Mouse (Mus musculus) activated CD4-positive, CD25-positive, alpha-beta regulatory T cell, adult 4 months (primary cell): ENCODE data around the gene Lman2. TPM values are rescaled to one million over a fixed set of nuclear protein-coding genes. Genes with fewer than 3 reads are reported as not detected.

Source experiments
- ATAC-seq: one replicate; pipeline ENCODE4 v1.8.0; 2017
- polyA plus RNA-seq, 2 experiments: library from polyadenylated mRNA; unstranded; fragments of 100-300 nt; shearing (Covaris generic); gene quantifications; one replicate each; pipeline ENCODE4 v1.2.1; 2017

The Lman2 gene
- polyA plus RNA-seq, 2 experiments from 2014 or later: 46.7 to 58.6 TPM

GRCm38 (mm10) chr13:55370234-55370633 is 7.7 kb upstream of the Lman2 start:
- no peak for ATAC-seq

DNA sequence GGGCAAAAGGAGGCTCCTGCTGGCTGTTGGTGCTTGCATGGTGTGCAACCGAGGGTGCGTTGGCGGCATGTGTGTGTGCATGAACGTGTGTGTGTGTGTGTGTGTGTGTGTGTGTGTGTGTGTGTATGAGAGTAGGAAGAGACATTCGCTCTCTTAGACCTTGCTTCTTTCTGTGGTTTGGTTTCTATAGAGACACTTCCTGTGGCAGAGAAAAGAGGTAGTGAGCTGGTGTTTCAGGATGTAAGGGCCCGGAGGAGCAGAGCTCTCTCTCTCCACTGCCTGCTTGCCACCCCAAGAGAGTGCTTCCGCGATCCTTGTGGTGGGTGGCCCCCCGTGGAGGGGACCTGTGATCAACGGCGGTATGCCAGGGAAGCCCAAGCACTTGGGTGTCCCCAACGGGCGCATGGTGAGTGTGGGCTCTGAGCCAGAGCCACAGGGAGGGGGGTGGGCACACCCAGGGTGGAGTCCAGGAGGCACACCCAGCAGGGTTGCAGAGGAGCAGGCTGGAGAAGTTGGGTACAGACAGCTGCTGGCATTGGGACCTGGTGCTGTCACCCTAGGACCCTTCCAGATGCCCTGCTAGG is 7.0 kb upstream of the Lman2 start, which contains the start of gene Rgs14:
Rgs14 (plus strand) TSS at position 202 of the 584 bp plus-strand sequence.
- peak; percentile 97 for ATAC-seq

DNA sequence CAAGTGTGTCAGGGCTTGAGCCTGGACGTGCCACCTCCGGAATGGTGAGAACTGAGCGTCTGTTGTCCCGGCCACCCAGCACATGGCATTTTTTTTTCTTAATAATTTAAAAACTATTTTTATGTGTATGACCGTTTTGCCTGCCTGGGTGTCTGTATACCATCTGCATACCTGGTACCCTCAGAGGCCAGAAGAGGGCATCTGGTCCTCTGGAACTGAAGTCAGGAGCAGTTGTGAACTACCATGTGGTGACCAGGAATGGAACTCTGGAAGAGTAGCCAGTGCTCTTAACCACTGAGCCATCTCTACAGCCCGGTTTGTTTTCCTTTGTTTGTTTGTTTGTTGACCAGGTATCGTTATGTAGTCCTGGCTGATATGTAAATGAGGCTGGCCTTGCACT is 5.8 kb upstream of the Lman2 start:
- no peak for ATAC-seq

- peak; percentile 11 for ATAC-seq
These were observed 570 bp downstream of the Lman2 start for GRCm38 (mm10) chr13:55361974-55362452.

DNA sequence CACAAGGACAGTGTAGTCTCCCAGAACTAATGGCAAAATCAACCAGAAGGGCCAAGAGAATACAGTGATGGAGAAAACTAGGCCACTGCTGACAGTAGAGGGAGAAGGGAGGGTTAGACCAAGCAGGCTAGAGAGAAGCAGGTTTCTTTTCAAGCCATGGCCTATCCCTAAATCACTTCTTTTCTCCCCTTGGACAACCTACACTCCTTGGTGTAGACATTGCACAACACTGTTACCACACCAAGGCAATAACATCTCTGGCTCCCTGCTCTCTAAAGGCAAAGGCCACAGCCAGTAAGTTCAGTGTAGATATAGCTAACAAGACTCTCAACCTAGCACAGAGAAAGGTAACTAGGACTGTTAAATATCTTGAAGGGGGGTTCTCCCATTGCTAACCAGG is 1.4 kb downstream of the Lman2 start:
- no peak for ATAC-seq

GRCm38 (mm10) chr13:55346745-55347144 is 15.8 kb downstream of the Lman2 start:
- no peak for ATAC-seq

GRCm38 (mm10) chr13:55344286-55344685 is 18.3 kb downstream of the Lman2 start:
- no peak for ATAC-seq

DNA sequence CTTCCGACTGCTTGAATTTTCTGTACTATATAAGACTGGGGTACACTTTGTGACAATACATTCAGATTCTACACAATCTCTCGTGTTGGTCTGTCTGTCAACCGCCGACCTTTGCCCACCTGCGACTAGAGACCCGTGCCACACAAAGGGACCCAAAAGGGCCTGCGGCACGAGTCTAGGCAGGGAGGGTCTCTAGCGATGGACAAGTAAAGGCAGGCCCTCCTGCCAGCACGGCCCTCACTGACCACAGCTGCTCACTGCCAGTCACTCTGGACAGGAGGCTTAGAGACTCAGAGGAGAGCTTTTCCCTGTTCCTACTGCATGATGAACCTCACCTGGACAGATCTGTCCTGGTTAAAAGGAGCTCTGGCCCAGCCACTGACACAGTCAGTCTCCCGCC is 20.1 kb downstream of the Lman2 start:
- ATAC-seq: no peak

- ATAC-seq: peak; percentile 57
These were observed 23.3 kb downstream of the Lman2 start for GRCm38 (mm10) chr13:55339259-55339658.

DNA sequence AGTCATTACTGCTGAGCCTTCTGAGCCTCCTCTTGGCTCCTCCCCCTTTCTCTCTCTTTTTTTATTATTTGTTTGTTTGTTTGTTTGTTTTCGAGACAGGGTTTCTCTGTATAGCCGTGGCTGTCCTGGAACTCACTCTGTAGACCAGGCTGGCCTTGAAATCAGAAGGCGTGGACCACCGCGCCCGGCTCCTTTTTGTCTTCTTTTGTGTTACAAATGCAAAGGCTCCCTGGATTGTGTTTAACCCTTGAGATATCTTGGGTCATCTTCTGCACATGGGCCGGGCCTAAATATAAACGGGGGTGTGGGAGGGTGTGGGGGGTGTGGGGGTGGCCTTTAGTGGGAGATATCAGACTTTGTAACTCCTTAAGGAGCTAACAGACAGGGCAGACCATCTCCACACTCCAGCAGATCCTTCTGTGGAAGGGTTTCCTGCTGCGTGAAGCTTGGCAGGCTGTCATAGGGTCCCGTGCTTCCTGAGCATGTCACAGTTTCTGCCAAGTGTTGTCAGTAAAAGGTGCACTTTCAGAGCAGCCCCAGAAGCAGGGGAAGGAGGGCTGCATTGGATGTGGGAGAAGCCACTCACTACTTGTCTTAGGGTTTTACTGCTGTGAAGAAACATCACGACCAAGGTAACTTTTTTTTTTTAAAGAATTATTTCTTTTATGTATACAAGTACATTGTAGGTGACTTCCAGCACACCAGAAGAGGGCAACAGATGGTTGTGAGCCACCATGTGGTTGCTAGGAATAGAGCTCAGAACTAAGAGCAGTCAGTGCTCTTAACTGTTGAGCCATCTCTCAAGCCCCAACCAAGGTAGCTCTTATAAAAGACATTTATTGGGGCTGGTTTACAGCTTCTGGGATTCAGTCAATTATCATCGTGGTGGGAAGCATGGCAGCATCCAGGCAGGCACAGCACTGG is 24.2 kb downstream of the Lman2 start:
- ATAC-seq: no peak

GRCm38 (mm10) chr13:55337341-55337975 is 25.1 kb downstream of the Lman2 start:
- no peak for ATAC-seq

- no peak for ATAC-seq
These were observed 26.9 kb downstream of the Lman2 start for GRCm38 (mm10) chr13:55335701-55336100.

DNA sequence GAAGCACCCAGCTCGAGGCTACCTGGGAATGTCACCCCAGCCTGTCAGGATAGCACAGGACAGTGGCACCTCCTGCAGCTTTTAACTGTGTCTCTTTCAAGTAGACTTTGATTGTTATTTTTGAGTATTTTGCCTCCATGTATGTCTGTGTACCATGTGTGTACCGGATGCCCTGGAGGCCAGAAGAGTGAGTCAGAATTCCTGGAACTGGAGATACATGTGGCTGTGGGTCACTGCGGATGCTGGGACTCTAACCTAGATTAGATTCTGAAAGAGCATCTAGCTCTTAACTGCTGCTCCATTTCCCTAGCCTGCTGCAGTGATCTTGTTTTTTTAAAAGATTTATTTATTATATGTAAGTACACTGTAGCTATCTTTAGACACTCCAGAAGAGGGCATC is 30.3 kb downstream of the Lman2 start:
- ATAC-seq: no peak

DNA sequence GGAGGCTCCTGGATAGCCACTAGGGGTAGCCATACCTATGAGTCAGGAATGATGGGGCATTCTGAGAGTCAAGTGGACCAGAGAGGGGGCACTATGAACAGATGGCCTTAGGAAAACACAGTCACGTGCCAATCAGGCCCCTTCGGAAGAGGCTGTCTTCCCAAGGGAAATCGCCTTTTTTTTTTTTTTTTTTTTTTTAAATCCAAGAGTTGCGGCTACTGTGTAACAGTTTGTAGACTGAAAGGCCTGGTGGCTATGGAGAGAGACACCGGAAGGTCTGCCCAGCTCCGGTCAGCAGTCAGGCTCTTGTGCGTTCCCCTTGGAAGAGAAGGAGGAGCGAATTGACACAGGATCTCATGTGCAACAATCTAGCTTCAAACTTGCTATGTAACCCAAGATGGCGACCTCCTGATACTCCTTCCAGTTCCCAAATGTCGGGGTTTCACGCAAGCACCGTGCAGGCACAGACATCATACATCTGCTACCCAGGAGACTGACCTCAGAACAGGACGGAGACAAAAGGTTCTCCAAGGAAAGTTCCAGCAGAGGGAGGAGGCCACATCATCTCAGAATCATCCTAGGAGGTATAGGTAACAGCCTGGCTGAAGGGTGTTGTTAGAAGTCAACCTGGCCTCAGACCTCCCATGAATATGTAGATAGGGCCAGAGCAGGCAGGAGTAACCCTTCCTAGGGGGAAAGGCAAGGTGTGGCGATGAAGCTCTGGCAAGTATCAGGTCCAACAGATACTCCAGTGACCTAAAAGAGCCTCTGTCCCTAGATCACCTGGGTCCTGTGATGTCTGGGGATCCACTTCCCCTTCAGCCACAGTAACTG is 31.8 kb downstream of the Lman2 start:
- no peak for ATAC-seq

DNA sequence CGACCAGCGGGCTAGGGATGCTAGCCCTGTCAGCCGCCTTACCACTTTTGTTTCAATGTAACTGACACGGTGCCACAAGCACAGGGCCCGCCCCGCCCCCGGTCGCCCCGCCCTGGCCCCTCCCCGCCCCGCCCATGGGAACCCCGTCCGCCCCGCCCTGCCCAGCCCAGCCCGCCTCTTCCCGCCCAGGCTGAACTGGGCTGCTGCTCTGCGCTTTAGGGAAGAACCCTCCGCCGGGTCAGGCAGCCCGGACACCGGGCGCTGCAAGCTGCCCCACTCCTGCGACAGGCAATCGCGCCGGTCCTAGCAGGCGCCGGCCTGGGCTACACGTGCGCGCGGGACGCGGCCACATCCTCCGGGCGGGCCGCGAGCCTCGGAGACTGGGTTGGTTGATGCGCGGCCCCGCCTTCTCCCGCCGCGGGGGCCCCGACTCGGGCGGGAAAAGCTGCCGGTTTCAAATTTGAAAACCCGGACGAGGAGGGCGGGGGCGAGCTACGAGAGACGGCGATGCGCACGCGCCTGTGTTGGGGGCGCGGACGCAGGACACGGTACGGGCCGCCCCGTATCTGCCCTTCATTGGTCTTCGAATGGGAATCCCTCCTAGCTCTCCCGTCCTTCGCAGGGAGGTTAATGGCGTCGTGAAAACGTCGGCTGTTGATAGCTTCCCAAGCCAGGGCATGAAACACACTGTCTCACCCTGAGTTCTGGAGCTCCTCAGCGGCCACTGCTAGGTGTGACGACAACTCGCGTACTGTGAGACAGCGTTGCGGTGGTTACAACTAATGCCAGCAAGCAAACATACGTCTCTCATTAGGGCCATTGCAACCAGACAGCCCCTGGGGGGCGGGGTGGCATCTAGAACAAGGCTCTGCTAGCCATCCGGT is 32.7 kb downstream of the Lman2 start, which contains the start of gene Mxd3:
Mxd3 (minus strand) TSS at position 141 of the 884 bp plus-strand sequence.
- ATAC-seq: peak; percentile 63

GRCm38 (mm10) chr13:55329109-55329682 is 33.4 kb downstream of the Lman2 start:
- peak; percentile 1 for ATAC-seq

GRCm38 (mm10) chr13:55328641-55329040 is 33.9 kb downstream of the Lman2 start:
- no peak for ATAC-seq

DNA sequence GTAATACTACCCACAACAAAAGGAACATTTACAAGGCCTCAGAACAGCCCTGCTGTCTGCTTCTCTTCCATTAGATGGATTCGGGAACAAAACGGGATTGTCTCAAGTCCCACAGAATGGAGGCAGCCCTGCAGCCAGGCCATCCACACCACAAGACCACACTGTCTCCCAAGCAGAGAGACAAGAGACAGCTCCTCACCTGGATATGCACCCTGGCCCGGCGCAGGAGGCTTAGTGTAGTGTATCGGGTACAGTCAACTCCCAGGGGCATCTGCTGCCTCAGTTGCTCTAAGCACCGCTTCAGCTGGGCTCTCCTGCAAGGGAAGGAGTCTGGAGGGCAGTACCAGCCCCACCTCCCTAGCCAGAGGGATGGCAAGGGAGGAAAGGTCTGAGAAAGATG is 34.4 kb downstream of the Lman2 start:
- no peak for ATAC-seq

DNA sequence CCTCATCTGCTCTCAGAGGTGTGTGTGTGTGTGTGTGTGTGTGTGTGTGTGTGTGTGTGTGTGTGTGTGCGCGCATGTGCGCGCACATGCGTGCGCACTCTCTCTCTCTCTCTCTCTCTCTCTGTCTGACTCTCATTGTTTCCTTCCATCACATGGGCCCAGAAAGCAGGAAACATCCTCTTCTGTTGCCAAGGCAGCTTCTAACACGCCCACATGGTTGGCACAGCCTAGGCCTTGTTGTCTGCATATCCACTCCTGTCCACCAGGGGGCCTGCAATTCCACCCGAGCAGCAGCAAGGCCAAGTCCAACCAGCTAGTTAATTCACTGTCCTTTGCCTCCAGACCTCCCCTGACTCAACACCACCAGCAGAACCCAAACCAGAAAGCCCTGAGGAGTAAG is 35.0 kb downstream of the Lman2 start:
- peak; percentile 89 for ATAC-seq

- ATAC-seq: peak; percentile 4
These were observed 35.4 kb downstream of the Lman2 start for GRCm38 (mm10) chr13:55327169-55327568.

- no peak for ATAC-seq
These were observed 37.0 kb downstream of the Lman2 start for GRCm38 (mm10) chr13:55325596-55325995.
